Mouse (Mus musculus) ES-Bruce4 (cell line): ENCODE measurements around the gene Grip1. TPM values are rescaled to one million over a fixed set of nuclear protein-coding genes. Genes with fewer than 3 reads are reported as not detected.

Experiments
- H3K27ac ChIP-seq: 2 replicates; pipeline ENCODE4 v1.5.1; 2012; ENCODE audit warnings: low read length, inconsistent platforms; ENCODE audit not compliant: insufficient read depth
- H3K27me3 ChIP-seq: 2 replicates; pipeline ENCODE4 v1.6.1; 2012; ENCODE audit warnings: mild to moderate bottlenecking, low read length, inconsistent platforms; ENCODE audit not compliant: control insufficient read depth, poor library complexity, insufficient read depth, severe bottlenecking
- H3K36me3 ChIP-seq: 2 replicates; pipeline ENCODE4 v1.6.1; 2012; ENCODE audit warnings: inconsistent platforms, mild to moderate bottlenecking, low read length, moderate library complexity; ENCODE audit not compliant: control insufficient read depth, poor library complexity, insufficient read depth, severe bottlenecking
- H3K4me1 ChIP-seq: one replicate; pipeline ENCODE4 v1.8.1; 2011; ENCODE audit warnings: low read length; ENCODE audit not compliant: control insufficient read depth, insufficient read depth
- H3K4me3 ChIP-seq: 2 replicates; pipeline ENCODE4 v1.5.1; 2011; ENCODE audit warnings: low read depth, mild to moderate bottlenecking, low read length
- H3K9ac ChIP-seq: 2 replicates; pipeline ENCODE4 v1.6.1; 2012; ENCODE audit warnings: low read depth, mild to moderate bottlenecking, inconsistent platforms; ENCODE audit not compliant: poor library complexity, severe bottlenecking
- H3K9me3 ChIP-seq: replicated peaks from 2 replicates; pipeline ENCODE4 v1.6.1; 2012; ENCODE audit warnings: mild to moderate bottlenecking, low read length, inconsistent platforms; ENCODE audit not compliant: control insufficient read depth, poor library complexity, insufficient read depth, severe bottlenecking
- CTCF ChIP-seq: IDR thresholded peaks from one replicate; pipeline ENCODE4 v1.8.1; 2011; ENCODE audit warnings: low read depth, low read length
- EP300 ChIP-seq: IDR thresholded peaks from 2 replicates; pipeline ENCODE4 v1.6.1; 2011; ENCODE audit warnings: low read depth, low read length; ENCODE audit not compliant: insufficient read depth
- POLR2A ChIP-seq: IDR thresholded peaks from one replicate; pipeline ENCODE4 v1.8.1; 2011; ENCODE audit warnings: low read length; ENCODE audit not compliant: insufficient read depth
- polyA plus RNA-seq: library from polyadenylated mRNA; stranded (reverse); fragments of >200 nt; gene quantifications from 2 replicates; pipeline ENCODE4 v1.2.4, GENCODE M21; 2011; ENCODE audit warnings: low read depth; ENCODE audit not compliant: missing spikeins, insufficient read depth, insufficient read length

The Grip1 gene
- polyA plus RNA-seq, 1 experiment = 10.3 TPM

GRCm38 (mm10) chr10:119902754-119903153, 449.1 kb downstream of the Grip1 start:
- Histone ChIP-seq H3K4me1 (no peaks in the 10 kb centered on the region), H3K9ac (no peak overlapping the region), H3K36me3 (no peaks in the 10 kb centered on the region), H3K27ac (no peak overlapping the region), H3K9me3 (no peaks in the 10 kb centered on the region), H3K4me3 (no peak overlapping the region), H3K27me3 (no peaks in the 10 kb centered on the region)
- TF ChIP-seq CTCF (no peak), EP300 (no peak), POLR2A (no peak)

GRCm38 (mm10) chr10:119906869-119907268, 453.2 kb downstream of the Grip1 start:
- Histone ChIP-seq H3K4me3 (no peak overlapping the region), H3K4me1 (no peaks in the 10 kb centered on the region), H3K27me3 (no peaks in the 10 kb centered on the region), H3K9me3 (no peaks in the 10 kb centered on the region; the same call in 1 of the 2 replicates), H3K36me3 (no peaks in the 10 kb centered on the region), H3K9ac (no peak overlapping the region), H3K27ac (no peak overlapping the region)
- TF ChIP-seq CTCF = no peak
- no peak for TF ChIP-seq POLR2A
- no peak for TF ChIP-seq EP300

- no peaks in the 10 kb centered on the region for H3K9me3 ChIP-seq
- no peak overlapping the region for H3K4me3 ChIP-seq
- no peaks in the 10 kb centered on the region for H3K27me3 ChIP-seq
- no peaks in the 10 kb centered on the region for H3K4me1 ChIP-seq
- no peak overlapping the region for H3K27ac ChIP-seq
- no peak overlapping the region for H3K9ac ChIP-seq
- H3K36me3 ChIP-seq = no peaks in the 10 kb centered on the region
- no peak for TF ChIP-seq POLR2A
- TF ChIP-seq EP300 = no peak
- TF ChIP-seq CTCF = no peak
These were observed 464.4 kb downstream of the Grip1 start for GRCm38 (mm10) chr10:119917995-119918394.

- Histone ChIP-seq H3K27ac (no peak overlapping the region), H3K4me3 (no peak overlapping the region), H3K9me3 (no peaks in the 10 kb centered on the region), H3K4me1 (no peaks in the 10 kb centered on the region), H3K9ac (no peak overlapping the region), H3K27me3 (no peaks in the 10 kb centered on the region), H3K36me3 (no peaks in the 10 kb centered on the region)
- TF ChIP-seq POLR2A (no peak), EP300 (no peak), CTCF (no peak)
These were observed 474.3 kb downstream of the Grip1 start for GRCm38 (mm10) chr10:119927963-119928362.

GRCm38 (mm10) chr10:119928921-119929320, 475.3 kb downstream of the Grip1 start:
- Histone ChIP-seq H3K27me3 (no peaks in the 10 kb centered on the region), H3K9me3 (no peaks in the 10 kb centered on the region), H3K27ac (no peak overlapping the region), H3K9ac (no peak overlapping the region), H3K4me3 (no peak overlapping the region), H3K4me1 (no peaks in the 10 kb centered on the region), H3K36me3 (no peaks in the 10 kb centered on the region)
- TF ChIP-seq EP300 (no peak), CTCF (no peak), POLR2A (no peak)

DNA sequence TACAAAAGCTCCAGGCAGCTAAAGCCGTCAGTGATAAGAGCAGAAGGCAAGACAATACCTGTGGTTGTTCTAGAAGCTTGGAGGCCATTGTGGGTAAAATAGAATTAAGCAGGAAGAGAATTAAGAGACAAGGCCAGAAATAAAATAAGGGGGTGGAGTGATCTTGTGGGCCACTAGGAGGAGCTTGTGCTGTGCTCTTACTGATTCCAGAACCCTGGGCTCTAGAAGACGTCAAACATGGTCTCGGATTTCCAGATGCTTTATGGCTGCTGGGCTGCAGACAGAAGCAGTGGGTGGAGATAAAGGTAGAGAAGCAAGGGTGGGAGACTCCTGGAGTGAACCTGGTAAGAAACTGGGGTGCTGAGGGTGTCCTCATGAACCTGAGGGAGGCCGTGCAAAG, 479.2 kb downstream of the Grip1 start:
- no peaks in the 10 kb centered on the region for H3K9me3 ChIP-seq
- no peak overlapping the region for H3K9ac ChIP-seq
- no peaks in the 10 kb centered on the region for H3K36me3 ChIP-seq
- peak; percentile 23 for TF ChIP-seq CTCF
- TF ChIP-seq EP300 = no peak
- H3K27ac ChIP-seq = no peak overlapping the region
- peaks cover 2% of the 10 kb centered on the region for H3K4me1 ChIP-seq
- H3K27me3 ChIP-seq = no peaks in the 10 kb centered on the region
- H3K4me3 ChIP-seq = no peak overlapping the region
